Mouse (Mus musculus): Measurements from ENCODE around the gene Dlk2. TPM values are rescaled to one million over a fixed set of nuclear protein-coding genes. Genes with fewer than 3 reads are reported as not detected.

Dlk2 gene
- polyA plus RNA-seq, 1 experiment from 2014 or later: 8.9 TPM

GRCm38 (mm10) chr17:46265502-46265901 lies 31.7 kb upstream of the Dlk2 start:
- no peak for DNase-seq (ENCODE audit: low spot score)
- TF ChIP-seq CTCF (IDR thresholded peaks at IDR 0.05; ENCODE audit: low read depth) (no peak), EP300 (optimal IDR thresholded peaks at IDR 0.05) (no peak)
- H3K27me3 ChIP-seq (ENCODE audit: control insufficient read depth, insufficient read depth, low read length): no peaks in the 10 kb centered on the region
- WGBS: 80% methylated on average over 12 of the region's 12 CpGs
- H3K4me1 ChIP-seq (replicated peaks; ENCODE audit: control insufficient read depth, insufficient read depth): no peaks in the 10 kb centered on the region
- no peak overlapping the region for H3K4me3 ChIP-seq (ENCODE audit: low read depth, low read length)
- ATAC-seq (ENCODE audit: low FRiP score, low TSS enrichment): no peak
- H3K27ac ChIP-seq (replicated peaks): no peak overlapping the region
- no peak overlapping the region for H3K9ac ChIP-seq (ENCODE audit: low read length)
- no peak overlapping the region for H3K4me2 ChIP-seq (replicated peaks; ENCODE audit: low read depth)
- H3K36me3 ChIP-seq (ENCODE audit: control insufficient read depth, insufficient read depth, low read length): peaks cover 19% of the 10 kb centered on the region
- no peaks in the 10 kb centered on the region for H3K9me3 ChIP-seq (ENCODE audit: control insufficient read depth, low read length)

DNA sequence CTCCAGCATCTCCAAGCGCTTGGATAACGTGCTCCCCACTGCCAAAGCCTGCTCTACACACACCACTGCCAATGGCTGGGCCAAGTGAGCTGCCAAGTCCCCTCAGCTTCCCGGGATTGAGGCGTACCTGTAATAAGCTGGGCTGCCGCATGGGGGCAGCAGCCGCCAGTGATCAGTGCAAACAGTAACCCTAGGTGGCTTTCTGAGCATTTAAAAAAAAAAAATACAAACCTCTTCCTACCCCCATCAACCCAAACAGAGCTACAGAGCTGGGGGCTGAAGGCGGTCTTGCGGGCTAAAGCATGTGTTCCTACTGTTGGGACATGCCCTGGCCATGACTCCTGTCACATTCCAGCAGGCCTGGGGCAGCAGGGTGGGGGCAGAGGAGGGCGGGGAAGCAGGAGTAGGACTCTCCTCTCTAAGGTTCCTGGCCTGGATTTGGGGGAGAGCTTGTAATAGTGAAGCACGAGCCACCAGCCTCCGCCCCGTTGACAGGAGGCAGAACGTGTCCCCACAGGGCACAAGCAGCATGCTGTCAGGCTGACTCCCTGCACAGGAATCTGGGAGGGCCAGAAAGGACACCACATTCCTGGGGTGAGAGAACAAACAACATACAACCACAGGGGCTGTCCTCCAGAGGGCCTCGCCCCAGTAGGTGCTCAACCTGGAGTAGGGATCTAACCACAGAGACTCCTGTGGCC lies 31.2 kb upstream of the Dlk2 start:
- no peak overlapping the region for H3K4me2 ChIP-seq (replicated peaks; ENCODE audit: low read depth)
- H3K36me3 ChIP-seq (ENCODE audit: control insufficient read depth, insufficient read depth, low read length): peaks cover 24% of the 10 kb centered on the region
- TF ChIP-seq CTCF (IDR thresholded peaks at IDR 0.05; ENCODE audit: low read depth) (peak; percentile 92), EP300 (optimal IDR thresholded peaks at IDR 0.05) (no peak)
- no peaks in the 10 kb centered on the region for H3K27me3 ChIP-seq (ENCODE audit: control insufficient read depth, insufficient read depth, low read length)
- ATAC-seq (ENCODE audit: low FRiP score, low TSS enrichment) (peak; percentile 69), DNase-seq (ENCODE audit: low spot score) (peak; percentile 85)
- WGBS: 24% methylated on average over 14 of the region's 14 CpGs
- H3K4me1 ChIP-seq (replicated peaks; ENCODE audit: control insufficient read depth, insufficient read depth): no peaks in the 10 kb centered on the region
- H3K4me3 ChIP-seq (ENCODE audit: low read depth, low read length): no peak overlapping the region
- no peak overlapping the region for H3K9ac ChIP-seq (ENCODE audit: low read length)
- H3K27ac ChIP-seq (replicated peaks): peak overlapping the region; percentile 70
- no peaks in the 10 kb centered on the region for H3K9me3 ChIP-seq (ENCODE audit: control insufficient read depth, low read length)

- Histone ChIP-seq H3K4me2 (replicated peaks; ENCODE audit: low read depth) (no peak overlapping the region), H3K4me1 (replicated peaks; ENCODE audit: control insufficient read depth, insufficient read depth) (no peaks in the 10 kb centered on the region), H3K27me3 (ENCODE audit: control insufficient read depth, insufficient read depth, low read length) (no peaks in the 10 kb centered on the region), H3K9me3 (ENCODE audit: control insufficient read depth, low read length) (no peaks in the 10 kb centered on the region), H3K9ac (ENCODE audit: low read length) (no peak overlapping the region), H3K27ac (replicated peaks) (peak overlapping the region; percentile 70), H3K4me3 (ENCODE audit: low read depth, low read length) (no peak overlapping the region), H3K36me3 (ENCODE audit: control insufficient read depth, insufficient read depth, low read length) (peaks cover 25% of the 10 kb centered on the region)
- no peak for ATAC-seq (ENCODE audit: low FRiP score, low TSS enrichment)
- WGBS: 59% methylated on average over 6 of the region's 6 CpGs
- no peak for DNase-seq (ENCODE audit: low spot score)
- no peak for TF ChIP-seq EP300 (optimal IDR thresholded peaks at IDR 0.05)
Observed at GRCm38 (mm10) chr17:46266986-46267385, 30.2 kb upstream of the Dlk2 start.

GRCm38 (mm10) chr17:46267511-46267910 lies 29.7 kb upstream of the Dlk2 start:
- WGBS: 72% methylated on average over 7 of the region's 7 CpGs
- TF ChIP-seq EP300 (optimal IDR thresholded peaks at IDR 0.05) (no peak), CTCF (IDR thresholded peaks at IDR 0.05; ENCODE audit: low read depth) (no peak)
- DNase-seq (ENCODE audit: low spot score): no peak
- Histone ChIP-seq H3K27me3 (ENCODE audit: control insufficient read depth, insufficient read depth, low read length) (no peaks in the 10 kb centered on the region), H3K4me2 (replicated peaks; ENCODE audit: low read depth) (no peak overlapping the region), H3K27ac (replicated peaks) (peak overlapping the region; percentile 77), H3K9me3 (ENCODE audit: control insufficient read depth, low read length) (no peaks in the 10 kb centered on the region), H3K36me3 (ENCODE audit: control insufficient read depth, insufficient read depth, low read length) (peaks cover 22% of the 10 kb centered on the region), H3K4me1 (replicated peaks; ENCODE audit: control insufficient read depth, insufficient read depth) (no peaks in the 10 kb centered on the region), H3K9ac (ENCODE audit: low read length) (no peak overlapping the region), H3K4me3 (ENCODE audit: low read depth, low read length) (no peak overlapping the region)
- no peak for ATAC-seq (ENCODE audit: low FRiP score, low TSS enrichment)

GRCm38 (mm10) chr17:46268026-46268720 lies 29.0 kb upstream of the Dlk2 start:
- peaks cover 18% of the 10 kb centered on the region for H3K36me3 ChIP-seq (ENCODE audit: control insufficient read depth, insufficient read depth, low read length)
- no peak for ATAC-seq (ENCODE audit: low FRiP score, low TSS enrichment)
- peak overlapping the region; percentile 77 for H3K27ac ChIP-seq (replicated peaks)

More at GRCm38 (mm10) chr17:46268026-46268720, 29.0 kb upstream of the Dlk2 start:
- TF ChIP-seq CTCF (IDR thresholded peaks at IDR 0.05; ENCODE audit: low read depth) (no peak), EP300 (optimal IDR thresholded peaks at IDR 0.05) (no peak)
- H3K4me2 ChIP-seq (replicated peaks; ENCODE audit: low read depth): no peak overlapping the region
- H3K9me3 ChIP-seq (ENCODE audit: control insufficient read depth, low read length): no peaks in the 10 kb centered on the region
- H3K4me3 ChIP-seq (ENCODE audit: low read depth, low read length): no peak overlapping the region
- H3K4me1 ChIP-seq (replicated peaks; ENCODE audit: control insufficient read depth, insufficient read depth): no peaks in the 10 kb centered on the region
- no peak overlapping the region for H3K9ac ChIP-seq (ENCODE audit: low read length)
- 67% methylated on average over 10 of the region's 10 CpGs for WGBS
- no peak for DNase-seq (ENCODE audit: low spot score)
- no peaks in the 10 kb centered on the region for H3K27me3 ChIP-seq (ENCODE audit: control insufficient read depth, insufficient read depth, low read length)
